Mouse (Mus musculus) CH12.LX (cell line): ENCODE measurements around the gene Tex21.

Source experiments
- CTCF ChIP-seq, 2 experiments: IDR thresholded peaks in 1 of 2; conservative IDR thresholded peaks in 1 of 2; 2 replicates each; pipeline ENCODE4 v1.5.1; 2011 to 2012; ENCODE audit warnings: low read depth in 2 of 2, low read length in 2 of 2, improper control_type of control experiment in 1 of 2, inconsistent platforms in 1 of 2, mild to moderate bottlenecking in 1 of 2, moderate library complexity in 1 of 2
- EP300 ChIP-seq: IDR thresholded peaks from 2 replicates; pipeline ENCODE4 v1.6.1; 2011; ENCODE audit warnings: low read length, improper control_type of control experiment
- HCFC1 ChIP-seq: IDR thresholded peaks from 2 replicates; pipeline ENCODE4 v1.6.1; 2012; ENCODE audit warnings: low read depth, mild to moderate bottlenecking, inconsistent platforms, low read length, improper control_type of control experiment
- MAX ChIP-seq: IDR thresholded peaks from 2 replicates; pipeline ENCODE4 v1.6.1; 2011; ENCODE audit warnings: low read length, improper control_type of control experiment
- MYC ChIP-seq: IDR thresholded peaks from 2 replicates; pipeline ENCODE4 v1.6.1; 2011; ENCODE audit warnings: low read depth, mild to moderate bottlenecking, improper control_type of control experiment, low read length
- POLR2A ChIP-seq: IDR thresholded peaks from 2 replicates; pipeline ENCODE4 v1.6.1; 2011; ENCODE audit warnings: low read depth, mild to moderate bottlenecking, improper control_type of control experiment, low read length
- RAD21 ChIP-seq: IDR thresholded peaks from 2 replicates; pipeline ENCODE4 v1.6.1; 2011; ENCODE audit warnings: low read depth, mild to moderate bottlenecking, low read length, improper control_type of control experiment, moderate library complexity
- SMC3 ChIP-seq: IDR thresholded peaks from 2 replicates; pipeline ENCODE4 v1.6.1; 2011; ENCODE audit warnings: low read depth, low read length, improper control_type of control experiment
- ZMIZ1 ChIP-seq: IDR thresholded peaks from 2 replicates; pipeline ENCODE4 v1.6.1; 2012; ENCODE audit warnings: low read depth, mild to moderate bottlenecking, inconsistent platforms, low read length, improper control_type of control experiment

DNA sequence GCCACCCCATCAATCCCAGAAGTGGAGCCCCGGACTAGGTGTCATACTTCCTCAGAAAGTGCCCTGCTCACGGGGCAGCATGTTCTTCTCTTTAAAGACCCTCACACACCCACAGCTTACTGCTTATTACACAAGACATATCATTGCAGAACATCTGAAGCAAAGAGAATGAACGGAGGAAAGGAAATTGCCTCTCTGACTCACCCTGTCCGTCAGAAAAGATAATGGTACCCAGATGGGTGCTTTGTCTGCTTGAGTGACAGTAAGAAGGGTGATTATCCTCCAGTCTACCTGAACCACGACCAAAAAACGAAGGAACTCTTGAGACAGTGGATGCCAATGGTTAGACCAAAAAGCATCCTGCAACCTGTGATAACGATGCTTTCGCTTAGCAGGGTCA, 65.1 kb downstream of the Tex21 start:
- no peak for TF ChIP-seq EP300
- TF ChIP-seq POLR2A = no peak
- TF ChIP-seq SMC3 = no peak
- no peak for TF ChIP-seq CTCF (conservative IDR thresholded peaks at IDR 0.05 in 1 of 2, IDR thresholded peaks at IDR 0.05 in 1 of 2; ENCODE audit: low read depth in 2 of 2, low read length in 2 of 2)
- TF ChIP-seq HCFC1 = no peak
- no peak for TF ChIP-seq ZMIZ1
- TF ChIP-seq MAX = no peak
- TF ChIP-seq MYC = no peak
- TF ChIP-seq RAD21 = no peak
